Mouse (Mus musculus) cerebellum, adult 18-20 months (tissue): Measurements from ENCODE around the gene Tex26.
A peak's percentile ranks its signal among the peaks of the same experiment; 100 is the strongest.

ENCODE experiments used
- DNase-seq, 2 experiments: peaks; one replicate each; pipeline ENCODE4 v3.0.0; 2021

Tex26 gene

GRCm38 (mm10) chr5:149490275-149490674 is 50.8 kb downstream of the Tex26 start:
- DNase-seq = no peak

GRCm38 (mm10) chr5:149495655-149496054 is 56.2 kb downstream of the Tex26 start:
- no peak for DNase-seq

GRCm38 (mm10) chr5:149496401-149497066 is 57.1 kb downstream of the Tex26 start:
- DNase-seq = no peak

- no peak for DNase-seq
Measured at GRCm38 (mm10) chr5:149499936-149500335, 60.5 kb downstream of the Tex26 start.

GRCm38 (mm10) chr5:149503423-149504175 is 64.1 kb downstream of the Tex26 start:
- peak in 1 of 2 experiments; percentile 11 for DNase-seq

- no peak for DNase-seq
Measured at GRCm38 (mm10) chr5:149504985-149505384, 65.5 kb downstream of the Tex26 start.

GRCm38 (mm10) chr5:149506033-149506432 is 66.6 kb downstream of the Tex26 start:
- DNase-seq = no peak

- no peak for DNase-seq
Measured at GRCm38 (mm10) chr5:149508094-149509029, 68.9 kb downstream of the Tex26 start.

- no peak for DNase-seq
Measured at GRCm38 (mm10) chr5:149510323-149510722, 70.9 kb downstream of the Tex26 start.

- no peak for DNase-seq
Measured at GRCm38 (mm10) chr5:149512695-149513094, 73.2 kb downstream of the Tex26 start.

GRCm38 (mm10) chr5:149513438-149514086 is 74.1 kb downstream of the Tex26 start:
- no peak for DNase-seq

GRCm38 (mm10) chr5:149514087-149514671 is 74.7 kb downstream of the Tex26 start:
- DNase-seq = no peak

GRCm38 (mm10) chr5:149514890-149515289 is 75.4 kb downstream of the Tex26 start:
- no peak for DNase-seq

- DNase-seq = no peak
Measured at GRCm38 (mm10) chr5:149517116-149517515, 77.7 kb downstream of the Tex26 start.
